Mouse (Mus musculus) MEL (cell line): ENCODE data around the gene Taok2. TPM values are rescaled to one million over a fixed set of nuclear protein-coding genes. Genes with fewer than 3 reads are reported as not detected.

Experiments used
- DNase-seq: peaks from one replicate; pipeline ENCODE4 v3.0.0; 2011; ENCODE audit warnings: low read depth, low spot score
- H3K27ac ChIP-seq: 2 replicates; pipeline ENCODE4 v1.5.1; 2012; ENCODE audit warnings: low read depth, mild to moderate bottlenecking, control low read depth, low read length, moderate library complexity; ENCODE audit not compliant: control insufficient read depth
- H3K27me3 ChIP-seq, 2 experiments: fragments of 150-350 bp in 1 of 2; sonication (generic) in 1 of 2; 2 replicates each; pipeline ENCODE4 v1.6.1; 2012; ENCODE audit warnings: low read length in 2 of 2, mild to moderate bottlenecking in 2 of 2, improper control_type of control experiment in 1 of 2, moderate library complexity in 1 of 2; ENCODE audit not compliant: insufficient read depth in 2 of 2, control insufficient read depth in 1 of 2
- H3K36me3 ChIP-seq, 2 experiments: 2 replicates each; pipeline ENCODE4 v1.6.1; 2012 to 2014; ENCODE audit warnings: low read length in 2 of 2, improper control_type of control experiment in 1 of 2, inconsistent platforms in 1 of 2, mild to moderate bottlenecking in 1 of 2; ENCODE audit not compliant: insufficient read depth in 2 of 2, control insufficient read depth in 1 of 2
- H3K4me1 ChIP-seq, 2 experiments: fragments of 150-350 bp in 1 of 2; sonication (generic) in 1 of 2; 2 replicates each; pipeline ENCODE4 v1.6.1; 2012; ENCODE audit warnings: low read length in 2 of 2, improper control_type of control experiment in 1 of 2, mild to moderate bottlenecking in 1 of 2; ENCODE audit not compliant: insufficient read depth in 2 of 2, control insufficient read depth in 1 of 2
- H3K4me3 ChIP-seq, 2 experiments: fragments of 150-350 bp in 1 of 2; sonication (generic) in 1 of 2; 2 replicates each; pipeline ENCODE4 v1.5.1; 2012; ENCODE audit warnings: low read depth in 2 of 2, low read length in 2 of 2, mild to moderate bottlenecking in 2 of 2, moderate library complexity in 2 of 2, control low read depth in 1 of 2, improper control_type of control experiment in 1 of 2; ENCODE audit not compliant: control insufficient read depth in 1 of 2, insufficient read depth in 1 of 2
- H3K79me2 ChIP-seq: 2 replicates; pipeline ENCODE4 v1.6.1; 2012; ENCODE audit warnings: mild to moderate bottlenecking, low read length, moderate library complexity; ENCODE audit not compliant: control insufficient read depth, poor library complexity, insufficient read depth
- H3K9ac ChIP-seq: 2 replicates; pipeline ENCODE4 v1.6.1; 2012; ENCODE audit warnings: low read depth, mild to moderate bottlenecking, control low read depth, low read length, moderate library complexity; ENCODE audit not compliant: control insufficient read depth, poor library complexity, severe bottlenecking
- H3K9me3 ChIP-seq: fragments of 150-350 bp; sonication (generic); replicated peaks from 2 replicates; pipeline ENCODE4 v1.6.1; 2012; ENCODE audit warnings: mild to moderate bottlenecking, low read length, improper control_type of control experiment, moderate library complexity; ENCODE audit not compliant: insufficient read depth
- BHLHE40 ChIP-seq: IDR thresholded peaks from 2 replicates; pipeline ENCODE4 v1.6.1; 2012; ENCODE audit warnings: low read depth, mild to moderate bottlenecking, inconsistent platforms, low read length, improper control_type of control experiment, borderline replicate concordance
- CHD1 ChIP-seq: IDR thresholded peaks from 2 replicates; pipeline ENCODE4 v1.6.1; 2012; ENCODE audit warnings: low read depth, mild to moderate bottlenecking, inconsistent platforms, low read length, improper control_type of control experiment
- ELF1 ChIP-seq: IDR thresholded peaks from 2 replicates; pipeline ENCODE4 v1.6.1; 2014; ENCODE audit warnings: low read depth, mild to moderate bottlenecking, inconsistent platforms, low read length, improper control_type of control experiment, moderate library complexity
- EP300 ChIP-seq, 2 experiments: IDR thresholded peaks; 2 replicates each; pipeline ENCODE4 v1.6.1; 2011; ENCODE audit warnings: improper control_type of control experiment in 2 of 2, low read length in 2 of 2, low read depth in 1 of 2, mild to moderate bottlenecking in 1 of 2
- ETS1 ChIP-seq: IDR thresholded peaks from 2 replicates; pipeline ENCODE4 v1.6.1; 2012; ENCODE audit warnings: low read depth, mild to moderate bottlenecking, inconsistent platforms, low read length, improper control_type of control experiment, moderate library complexity
- GABPA ChIP-seq: IDR thresholded peaks from 2 replicates; pipeline ENCODE4 v1.6.1; 2012; ENCODE audit warnings: low read depth, mild to moderate bottlenecking, inconsistent platforms, low read length, improper control_type of control experiment, moderate library complexity
- NRF1 ChIP-seq: IDR thresholded peaks from 2 replicates; pipeline ENCODE4 v1.6.1; 2014; ENCODE audit warnings: low read depth, mild to moderate bottlenecking, inconsistent platforms, low read length, improper control_type of control experiment, moderate library complexity; ENCODE audit not compliant: poor library complexity, insufficient read depth, severe bottlenecking
- POLR2AphosphoS2 ChIP-seq: IDR thresholded peaks from 2 replicates; pipeline ENCODE4 v1.6.1; 2011; ENCODE audit warnings: low read length, improper control_type of control experiment
- POLR2AphosphoS5 ChIP-seq: IDR thresholded peaks from 2 replicates; pipeline ENCODE4 v1.6.1; 2012; ENCODE audit warnings: low read depth, borderline replicate concordance, mild to moderate bottlenecking, inconsistent platforms, low read length, moderate library complexity, mixed read lengths
- SIN3A ChIP-seq: IDR thresholded peaks from 2 replicates; pipeline ENCODE4 v1.6.1; 2012; ENCODE audit warnings: low read length, improper control_type of control experiment, inconsistent platforms
- TBP ChIP-seq: IDR thresholded peaks from 2 replicates; pipeline ENCODE4 v1.8.0; 2011; ENCODE audit warnings: low read depth, low read length, improper control_type of control experiment
- TCF12 ChIP-seq: IDR thresholded peaks from 2 replicates; pipeline ENCODE4 v1.6.1; 2014; ENCODE audit warnings: low read depth, mild to moderate bottlenecking, inconsistent platforms, low read length, improper control_type of control experiment, moderate library complexity
- USF1 ChIP-seq: IDR thresholded peaks from 2 replicates; pipeline ENCODE4 v1.6.1; 2014; ENCODE audit warnings: low read depth, mild to moderate bottlenecking, inconsistent platforms, low read length, improper control_type of control experiment, moderate library complexity
- USF2 ChIP-seq, 2 experiments: IDR thresholded peaks; 2 replicates each; pipeline ENCODE4 v1.6.1; 2011 to 2012; ENCODE audit warnings: improper control_type of control experiment in 2 of 2, low read length in 2 of 2, borderline replicate concordance in 1 of 2, inconsistent platforms in 1 of 2, low read depth in 1 of 2, mild to moderate bottlenecking in 1 of 2; ENCODE audit not compliant: insufficient read depth in 1 of 2
- ZMIZ1 ChIP-seq: IDR thresholded peaks from 2 replicates; pipeline ENCODE4 v1.6.1; 2012; ENCODE audit warnings: low read depth, mild to moderate bottlenecking, inconsistent platforms, low read length, improper control_type of control experiment, moderate library complexity
- polyA plus RNA-seq, 2 experiments: library from polyadenylated mRNA; stranded (reverse) in 1 of 2; unstranded in 1 of 2; fragments of >175 nt in 1 of 2; fragments of >200 nt in 1 of 2; gene quantifications; 2 replicates each; pipeline versions ENCODE4 v1.2.1 to v1.2.4; 2012; ENCODE audit warnings: low replicate concordance in 2 of 2, low read depth in 1 of 2; ENCODE audit not compliant: insufficient read length in 2 of 2, insufficient read depth in 1 of 2, missing spikeins in 1 of 2
- total RNA-seq: library from RNA; depleted of rRNA; stranded (reverse); fragments of 300-350 nt; gene quantifications from 2 replicates; pipeline ENCODE4 v1.2.3, GENCODE M21; 2012

The Taok2 gene
- total and polyA plus RNA-seq, 3 experiments, result 29.0 to 52.3 (median 34.2) TPM

DNA sequence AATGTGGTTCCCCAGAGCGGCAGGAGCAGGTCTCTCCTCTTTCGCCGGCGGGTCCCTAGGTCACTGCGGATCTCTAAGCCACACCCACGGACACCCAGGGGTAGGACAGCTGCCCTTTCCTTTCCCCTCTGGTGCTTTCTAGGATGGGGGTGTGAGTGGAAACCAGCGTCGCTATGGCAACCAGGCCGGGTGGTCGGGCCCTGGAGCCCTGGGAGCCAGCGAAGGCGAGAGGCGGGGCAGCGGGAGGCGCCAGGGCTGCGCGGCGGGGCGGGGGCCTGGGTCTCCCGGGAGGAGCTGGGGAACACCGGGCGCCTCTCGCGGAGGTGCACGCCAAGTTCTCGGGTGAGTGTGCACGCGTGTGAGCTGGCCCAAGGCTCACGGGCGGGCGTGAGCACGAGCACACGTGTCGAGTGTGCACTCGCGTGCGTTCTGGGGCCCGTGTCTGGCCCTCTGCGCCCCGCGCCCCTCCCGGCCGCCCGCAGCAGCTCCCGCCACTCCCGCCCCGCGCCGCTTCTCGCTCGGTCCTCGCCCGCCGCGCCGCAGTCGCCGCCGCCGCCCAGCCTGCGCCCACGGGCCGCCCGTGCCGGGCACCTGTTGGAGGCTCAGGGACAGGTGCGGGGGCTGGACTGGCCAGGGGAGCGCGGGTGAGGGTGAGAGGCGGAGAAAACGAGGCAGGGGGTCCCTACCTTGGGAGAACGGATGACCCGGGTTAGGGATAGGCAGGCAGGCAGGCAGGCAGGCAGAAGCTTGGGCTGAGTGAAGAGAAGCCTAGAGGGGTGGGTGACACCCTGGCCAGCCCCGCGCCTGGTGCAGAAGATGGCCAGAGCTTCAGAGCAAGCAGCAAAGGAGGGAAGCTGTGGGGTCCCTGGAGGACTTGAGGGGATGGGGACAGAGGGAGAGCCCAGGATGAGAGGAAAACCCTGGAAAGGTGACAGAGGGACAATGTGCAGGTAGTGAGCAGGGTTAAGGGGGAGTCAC is 36.8 kb downstream of the Taok2 start:
- H3K4me1 ChIP-seq, result no peaks in the 10 kb centered on the region
- TF ChIP-seq USF2 (IDR thresholded peaks at IDR 0.05; ENCODE audit: borderline replicate concordance in 1 of 2, insufficient read depth in 1 of 2, low read depth in 1 of 2, low read length in 2 of 2) (no peak), NRF1 (no peak), TBP (no peak), POLR2AphosphoS2 (no peak), TCF12 (no peak), ZMIZ1 (no peak), BHLHE40 (no peak), SIN3A (no peak), CHD1 (no peak), POLR2AphosphoS5 (no peak), USF1 (no peak)
- TF ChIP-seq, all 39 proteins: peak for 0
- H3K9me3 ChIP-seq, result no peaks in the 10 kb centered on the region
- H3K27ac ChIP-seq, result no peak overlapping the region
- no peak overlapping the region for H3K4me3 ChIP-seq
- no peak for DNase-seq
- no peaks in the 10 kb centered on the region for H3K36me3 ChIP-seq
- peaks cover 5 to 6% of the 10 kb centered on the region in 2 experiments for H3K27me3 ChIP-seq
- H3K9ac ChIP-seq, result no peak overlapping the region
- no peaks in the 10 kb centered on the region for H3K79me2 ChIP-seq

DNA sequence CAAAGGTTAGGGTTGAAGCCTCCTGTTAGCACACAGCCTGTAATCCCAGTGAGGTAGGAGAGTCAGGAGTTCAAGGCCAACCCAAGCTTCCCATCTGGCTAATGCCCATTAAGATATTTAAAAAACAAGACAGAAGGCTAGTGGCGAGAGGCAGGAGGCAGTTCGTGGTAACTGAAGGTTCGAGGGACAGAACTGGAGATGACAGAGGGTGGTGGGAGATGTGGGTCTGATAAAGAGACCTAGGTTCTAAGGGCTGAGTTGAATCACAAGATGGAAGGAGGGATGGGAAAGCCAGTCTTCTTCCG is 37.4 kb downstream of the Taok2 start, which contains the start of gene Doc2a:
Doc2a (plus strand) TSS at position 301 of the 305 bp plus-strand sequence.
- Histone ChIP-seq H3K36me3 (no peaks in the 10 kb centered on the region), H3K79me2 (no peaks in the 10 kb centered on the region), H3K9me3 (no peaks in the 10 kb centered on the region), H3K9ac (no peak within 1 kb of the TSS), H3K27ac (no peak within 1 kb of the TSS), H3K27me3 (peaks cover 5 to 6% of the 10 kb centered on the region in 2 experiments), H3K4me1 (no peaks in the 10 kb centered on the region), H3K4me3 (no peak within 1 kb of the TSS)
- no peak for DNase-seq
- TF ChIP-seq ETS1 (no peak), GABPA (no peak), EP300 (IDR thresholded peaks at IDR 0.05; ENCODE audit: low read depth in 1 of 2, low read length in 2 of 2) (no peak), BHLHE40 (no peak), ELF1 (no peak)
